Mouse (Mus musculus) mesoderm, embryonic 11.5 days (tissue): ENCODE measurements around the gene Anp32e.
"Not testable (repeated sequence)": the region's sequence is repeated elsewhere in the genome, so short reads cannot be mapped to it uniquely, and the experiment has no call there.

Experiments used
- DNase-seq: peaks from one replicate; pipeline ENCODE4 v3.0.0-alpha.2; 2012; ENCODE audit warnings: low read depth, low spot score

Anp32e gene

DNA sequence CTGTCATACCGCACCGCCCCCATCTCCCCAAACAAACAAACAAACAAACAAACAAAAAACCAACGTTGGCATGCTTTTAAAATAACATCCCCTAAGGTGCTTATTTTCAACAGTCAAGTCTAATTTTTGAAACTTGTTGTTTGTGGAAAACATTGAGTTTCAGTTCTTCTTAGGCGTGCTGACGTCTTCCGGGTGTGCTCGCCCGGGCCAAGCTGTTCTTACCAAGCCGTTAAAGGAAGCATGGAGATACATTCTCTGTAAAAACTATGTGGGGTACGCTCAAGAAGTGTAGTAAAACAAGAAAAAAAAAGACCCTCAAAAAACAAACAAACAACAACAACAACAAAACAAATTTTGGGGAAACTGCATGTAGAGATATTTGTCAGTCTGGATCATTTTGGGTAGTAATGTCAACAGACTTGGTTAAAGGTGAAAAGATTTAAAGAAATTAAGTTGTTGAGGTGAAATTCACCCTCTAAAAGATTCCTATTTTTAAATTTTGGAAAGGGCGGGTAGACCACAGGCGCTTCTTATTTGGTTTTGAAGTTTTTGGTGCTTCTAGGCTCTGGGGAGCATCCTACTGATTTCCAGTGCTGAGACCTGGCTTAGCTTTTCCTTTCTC lies 43.3 kb downstream of the Anp32e start:
- no peak for DNase-seq

- peak; percentile 86 for DNase-seq
Observed at GRCm38 (mm10) chr3:95972873-95973634, 44.0 kb downstream of the Anp32e start.

- DNase-seq = no peak
Observed at GRCm38 (mm10) chr3:95977079-95977478, 48.0 kb downstream of the Anp32e start.

GRCm38 (mm10) chr3:95977587-95977986 lies 48.5 kb downstream of the Anp32e start:
- not testable (repeated sequence) for DNase-seq

DNA sequence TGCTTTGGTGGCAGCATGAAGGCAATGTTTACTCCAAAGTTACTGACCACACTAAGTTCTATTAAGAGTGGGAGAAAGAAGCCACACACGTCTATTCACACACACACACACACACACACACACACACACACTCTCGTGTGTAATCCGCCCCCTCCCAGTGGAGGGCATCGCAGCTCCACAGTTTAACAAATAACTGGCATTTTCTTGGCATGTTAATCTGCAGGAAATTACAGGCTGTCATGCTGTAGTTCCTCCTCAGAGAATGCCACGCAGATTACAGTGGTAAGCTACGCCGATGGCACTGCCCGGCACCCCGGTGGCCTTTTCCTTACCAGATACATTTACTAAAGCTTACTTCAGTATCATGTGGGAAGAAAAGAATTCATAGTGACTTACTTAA lies 49.2 kb downstream of the Anp32e start:
- no peak for DNase-seq

- no peak for DNase-seq
Observed at GRCm38 (mm10) chr3:95980276-95980970, 51.4 kb downstream of the Anp32e start.

DNA sequence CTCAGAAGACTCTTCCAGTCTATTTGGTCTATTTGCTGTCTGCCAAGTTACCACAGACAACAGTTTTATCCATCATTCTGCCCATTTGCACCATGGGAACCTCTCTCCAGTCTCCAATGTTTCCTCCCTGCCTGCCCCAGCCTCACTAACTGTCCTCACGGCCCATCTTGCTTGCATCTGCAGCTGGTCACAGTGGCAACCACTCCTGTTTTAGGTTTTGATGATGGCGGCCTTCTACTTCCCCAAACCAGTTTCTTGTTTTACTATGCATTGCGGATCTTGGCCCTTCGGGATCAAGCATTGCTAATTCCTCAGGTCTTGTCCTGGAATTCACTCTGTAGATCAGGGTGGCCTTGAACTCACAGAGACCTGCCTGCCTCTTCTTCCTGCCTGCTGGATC lies 53.1 kb downstream of the Anp32e start:
- DNase-seq = no peak

DNA sequence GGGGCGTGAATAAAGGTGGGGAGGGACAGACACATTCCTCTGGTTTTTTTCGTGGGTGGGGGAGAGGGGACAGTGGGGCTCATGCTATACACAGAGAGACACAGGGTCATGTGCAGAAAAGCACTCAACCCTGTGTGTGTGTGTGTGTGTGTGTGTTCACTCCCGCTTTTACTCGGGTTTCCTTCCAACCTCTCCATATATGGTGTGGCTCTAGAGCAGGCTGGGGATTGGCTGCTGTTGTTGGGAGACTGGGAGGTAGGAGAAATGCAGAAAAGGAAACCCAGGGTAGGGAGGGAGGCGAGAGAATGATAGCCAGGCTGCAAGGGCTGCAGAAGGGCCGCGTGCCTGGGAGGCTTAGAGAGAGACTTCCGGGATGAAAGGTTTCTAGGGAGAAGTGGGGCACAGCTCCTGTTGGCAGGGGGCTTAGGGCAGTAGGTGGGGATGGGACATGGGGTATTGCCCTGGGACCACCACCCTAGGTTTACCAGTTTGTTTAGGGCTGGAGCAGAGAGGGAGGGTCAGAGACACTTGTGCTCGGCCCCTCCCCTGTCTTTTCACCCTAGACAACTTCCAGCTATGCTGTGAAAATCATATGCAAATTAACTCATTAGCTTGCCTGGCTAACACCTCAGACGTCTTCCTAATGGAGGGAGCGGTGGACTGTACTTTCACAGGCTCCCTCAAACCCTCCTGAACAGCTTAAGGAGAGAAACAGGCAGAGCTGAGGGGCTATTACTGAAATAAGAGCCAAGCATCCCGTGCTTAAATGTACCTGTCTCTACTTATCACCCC lies 56.4 kb downstream of the Anp32e start:
- DNase-seq = peak; percentile 70

- peak; percentile 69 for DNase-seq
Observed at GRCm38 (mm10) chr3:95986001-95986622, 57.1 kb downstream of the Anp32e start.

- DNase-seq = no peak
Observed at GRCm38 (mm10) chr3:95986984-95987383, 57.9 kb downstream of the Anp32e start.

GRCm38 (mm10) chr3:95987386-95988110 lies 58.5 kb downstream of the Anp32e start:
- no peak for DNase-seq

DNA sequence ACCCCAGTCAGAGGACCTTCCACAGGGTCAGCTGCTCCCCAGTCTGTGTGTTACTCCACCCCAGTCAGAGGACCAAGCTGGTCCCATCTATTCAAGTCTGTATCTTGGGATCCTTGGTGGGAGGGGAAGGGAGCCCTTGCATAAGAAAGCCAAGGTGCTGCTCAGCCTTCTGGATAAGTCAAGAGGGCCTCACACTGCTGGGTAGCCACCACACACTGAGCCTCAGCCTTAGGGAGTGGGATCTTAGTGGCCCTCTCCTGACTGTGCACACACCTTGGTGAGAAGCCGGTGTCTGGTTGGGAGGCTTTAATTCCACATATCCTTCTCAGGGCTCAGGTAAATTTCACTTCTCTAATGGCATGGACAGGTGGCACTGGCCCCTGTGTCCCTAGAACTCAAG lies 59.1 kb downstream of the Anp32e start:
- no peak for DNase-seq

GRCm38 (mm10) chr3:95988969-95989368 lies 59.9 kb downstream of the Anp32e start:
- DNase-seq = no peak

DNA sequence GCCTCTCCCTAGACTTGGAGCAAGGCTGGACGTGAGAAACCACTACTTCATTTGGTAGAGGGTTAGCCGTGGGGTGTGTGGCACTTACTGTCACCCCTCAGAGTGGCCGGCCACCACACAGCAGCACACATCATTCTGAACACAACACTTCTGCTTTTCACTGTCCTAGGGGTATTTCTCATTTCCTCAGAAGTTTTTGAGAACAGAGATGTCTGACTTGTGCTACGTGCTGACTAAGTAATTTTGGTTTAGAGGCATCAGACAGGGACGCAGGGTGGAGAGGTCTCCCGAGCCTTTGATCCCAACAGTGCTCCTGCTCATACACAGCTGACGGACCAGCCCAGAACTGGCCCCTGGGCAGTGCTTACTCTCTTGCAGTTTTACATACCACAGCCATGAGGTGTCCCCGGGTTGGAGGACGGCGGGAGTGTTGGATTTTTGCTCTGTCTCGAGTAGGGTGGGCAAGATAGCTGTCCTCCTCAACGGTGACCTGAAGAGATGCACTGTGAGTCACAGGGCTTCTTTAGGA lies 61.4 kb downstream of the Anp32e start:
- no peak for DNase-seq

GRCm38 (mm10) chr3:95992990-95993603 lies 64.1 kb downstream of the Anp32e start:
- no peak for DNase-seq

GRCm38 (mm10) chr3:95993881-95994280 lies 64.8 kb downstream of the Anp32e start:
- no peak for DNase-seq

DNA sequence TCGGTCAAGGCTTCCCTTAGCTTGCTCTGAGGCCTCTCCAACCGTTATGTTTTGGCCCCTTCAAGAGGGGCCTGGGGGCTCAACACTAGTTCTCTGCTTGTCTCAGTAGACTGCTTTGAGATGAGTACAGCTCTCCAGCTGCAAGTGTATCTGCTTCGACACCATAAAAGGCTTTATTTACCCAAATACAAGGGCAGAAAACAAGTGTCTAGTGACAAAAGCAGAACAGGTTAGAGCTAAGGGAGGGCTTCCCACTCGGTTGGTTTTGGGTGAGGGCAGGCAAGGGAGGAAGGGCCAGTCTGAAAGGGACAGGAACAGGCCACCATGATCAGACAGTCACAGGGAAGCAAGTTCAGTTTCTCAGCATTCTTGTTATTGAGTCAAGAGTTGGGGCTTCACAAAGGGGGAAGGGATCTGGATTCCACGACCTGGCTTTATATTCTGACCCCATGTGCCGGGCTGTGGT lies 65.4 kb downstream of the Anp32e start:
- DNase-seq = no peak

GRCm38 (mm10) chr3:95994975-95995801 lies 66.1 kb downstream of the Anp32e start:
- DNase-seq = peak; percentile 61
